Mouse (Mus musculus) MEL (cell line): ENCODE results near the gene 1600002K03Rik.

ENCODE experiments used
- CTCF ChIP-seq, 3 experiments: IDR thresholded peaks in 2 of 3; conservative IDR thresholded peaks in 1 of 3; 2 replicates each; pipeline ENCODE4 v1.5.1; 2011 to 2012; ENCODE audit warnings: low read length in 3 of 3, low read depth in 2 of 3, mild to moderate bottlenecking in 2 of 3, improper control_type of control experiment in 1 of 3, inconsistent platforms in 1 of 3, mixed read lengths in 1 of 3, moderate library complexity in 1 of 3; ENCODE audit not compliant: control insufficient read depth in 1 of 3, insufficient read depth in 1 of 3, poor library complexity in 1 of 3, severe bottlenecking in 1 of 3
- EP300 ChIP-seq, 2 experiments: IDR thresholded peaks; 2 replicates each; pipeline ENCODE4 v1.6.1; 2011; ENCODE audit warnings: improper control_type of control experiment in 2 of 2, low read length in 2 of 2, low read depth in 1 of 2, mild to moderate bottlenecking in 1 of 2
- GATA1 ChIP-seq: IDR thresholded peaks from 2 replicates; pipeline ENCODE4 v1.6.1; 2011; ENCODE audit warnings: low read depth, low read length, improper control_type of control experiment
- MYC ChIP-seq: IDR thresholded peaks from 2 replicates; pipeline ENCODE4 v1.6.1; 2011; ENCODE audit warnings: low read depth, mild to moderate bottlenecking, low read length, improper control_type of control experiment, moderate library complexity
- NRF1 ChIP-seq: IDR thresholded peaks from 2 replicates; pipeline ENCODE4 v1.6.1; 2014; ENCODE audit warnings: low read depth, mild to moderate bottlenecking, inconsistent platforms, low read length, improper control_type of control experiment, moderate library complexity; ENCODE audit not compliant: poor library complexity, insufficient read depth, severe bottlenecking
- POLR2A ChIP-seq, 2 experiments: IDR thresholded peaks; 2 replicates each; pipeline ENCODE4 v1.6.1; 2011 to 2012; ENCODE audit warnings: low read length in 2 of 2, mild to moderate bottlenecking in 2 of 2, control low read depth in 1 of 2, improper control_type of control experiment in 1 of 2, low read depth in 1 of 2, moderate library complexity in 1 of 2; ENCODE audit not compliant: control insufficient read depth in 1 of 2, insufficient read depth in 1 of 2, poor library complexity in 1 of 2
- SMC3 ChIP-seq: IDR thresholded peaks from 2 replicates; pipeline ENCODE4 v1.6.1; 2011; ENCODE audit warnings: low read depth, low read length, improper control_type of control experiment

DNA sequence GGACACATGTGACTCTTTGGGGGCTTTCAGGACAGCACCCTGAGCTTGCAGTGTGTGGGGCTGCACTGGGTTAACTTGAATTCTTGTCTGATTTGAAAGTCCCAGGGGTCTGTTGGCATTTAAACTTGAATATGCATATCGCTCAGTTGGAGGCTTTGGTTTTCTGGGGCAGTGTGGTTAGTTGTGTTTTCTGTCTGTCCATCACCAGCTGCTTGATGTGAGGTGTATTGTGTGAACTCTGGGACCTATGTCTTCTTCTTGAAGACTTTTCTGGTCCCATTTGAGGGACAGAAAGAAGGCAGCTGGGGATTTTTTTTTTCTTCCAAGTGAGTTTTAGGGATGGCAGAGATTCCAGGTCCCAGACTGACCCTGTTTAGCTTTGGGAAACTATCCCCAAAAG lies 34.5 kb downstream of the 1600002K03Rik start:
- TF ChIP-seq CTCF (IDR thresholded peaks at IDR 0.05 in 2 of 3, conservative IDR thresholded peaks at IDR 0.05 in 1 of 3; ENCODE audit: control insufficient read depth in 1 of 3, insufficient read depth in 1 of 3, low read depth in 2 of 3, low read length in 3 of 3, poor library complexity in 1 of 3, severe bottlenecking in 1 of 3) (no peak), NRF1 (no peak), POLR2A (IDR thresholded peaks at IDR 0.05; ENCODE audit: control insufficient read depth in 1 of 2, insufficient read depth in 1 of 2, low read depth in 1 of 2, low read length in 2 of 2, poor library complexity in 1 of 2) (no peak), EP300 (IDR thresholded peaks at IDR 0.05; ENCODE audit: low read depth in 1 of 2, low read length in 2 of 2) (no peak), SMC3 (no peak), MYC (no peak), GATA1 (no peak)
